Mouse (Mus musculus) lung, postnatal 10 days (tissue): ENCODE measurements around the gene Sh3bp5.

ENCODE experiments used
- DNase-seq: peaks from one replicate; pipeline ENCODE4 v3.0.0; 2021

Gene Sh3bp5

DNA sequence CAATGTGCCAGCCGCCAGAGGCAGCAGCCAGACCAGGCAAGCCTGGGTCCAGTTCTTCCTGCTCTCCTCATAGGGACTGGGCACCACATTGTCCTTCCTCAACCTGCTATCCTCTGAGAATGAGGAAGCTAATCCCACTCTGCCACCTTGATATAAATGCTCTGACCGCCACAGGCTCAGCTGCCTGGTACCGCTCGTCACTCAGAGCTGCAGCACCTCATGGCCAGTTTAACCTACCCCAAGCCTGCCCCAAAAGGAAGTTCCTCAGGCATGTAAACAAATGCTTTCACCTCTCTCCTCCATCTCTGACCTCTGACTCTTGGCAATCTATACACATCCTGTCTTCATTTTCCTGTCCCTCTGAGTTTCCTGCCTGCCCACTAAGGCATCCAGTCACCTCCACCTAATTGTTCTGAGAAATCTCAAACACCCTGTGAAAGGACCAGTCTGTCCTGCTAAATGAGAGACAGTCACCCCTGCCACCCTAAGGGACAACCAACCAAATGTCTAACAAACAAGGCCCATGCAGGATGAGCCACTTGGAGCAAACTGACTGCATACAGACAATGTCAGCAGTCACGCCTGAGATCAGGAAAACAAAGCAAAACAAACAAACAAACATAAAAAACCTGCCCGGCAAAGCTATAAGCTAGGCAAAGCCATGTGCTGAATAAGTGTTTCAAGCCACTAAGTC is 27.8 kb downstream of the Sh3bp5 start:
- peak; percentile 19 for DNase-seq

DNA sequence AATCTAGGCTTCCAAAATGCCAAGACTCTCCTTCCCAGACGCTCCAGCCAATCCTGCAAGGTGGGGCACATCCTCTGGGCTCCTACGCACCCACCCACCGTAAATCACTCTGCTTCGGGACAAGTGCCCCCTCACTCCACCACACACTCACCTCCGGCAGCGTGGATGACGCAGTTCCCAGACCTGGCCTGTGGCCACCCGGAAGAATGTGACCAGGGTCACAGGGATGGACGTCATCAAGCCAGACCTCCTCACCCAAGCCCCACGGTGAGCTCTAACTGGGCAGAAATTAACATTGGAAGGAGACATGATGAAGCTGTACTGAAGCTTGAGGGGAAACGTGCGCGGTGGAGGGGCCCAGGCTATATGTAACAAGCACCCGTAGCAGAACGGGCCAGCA is 28.7 kb downstream of the Sh3bp5 start:
- peak; percentile 58 for DNase-seq

DNA sequence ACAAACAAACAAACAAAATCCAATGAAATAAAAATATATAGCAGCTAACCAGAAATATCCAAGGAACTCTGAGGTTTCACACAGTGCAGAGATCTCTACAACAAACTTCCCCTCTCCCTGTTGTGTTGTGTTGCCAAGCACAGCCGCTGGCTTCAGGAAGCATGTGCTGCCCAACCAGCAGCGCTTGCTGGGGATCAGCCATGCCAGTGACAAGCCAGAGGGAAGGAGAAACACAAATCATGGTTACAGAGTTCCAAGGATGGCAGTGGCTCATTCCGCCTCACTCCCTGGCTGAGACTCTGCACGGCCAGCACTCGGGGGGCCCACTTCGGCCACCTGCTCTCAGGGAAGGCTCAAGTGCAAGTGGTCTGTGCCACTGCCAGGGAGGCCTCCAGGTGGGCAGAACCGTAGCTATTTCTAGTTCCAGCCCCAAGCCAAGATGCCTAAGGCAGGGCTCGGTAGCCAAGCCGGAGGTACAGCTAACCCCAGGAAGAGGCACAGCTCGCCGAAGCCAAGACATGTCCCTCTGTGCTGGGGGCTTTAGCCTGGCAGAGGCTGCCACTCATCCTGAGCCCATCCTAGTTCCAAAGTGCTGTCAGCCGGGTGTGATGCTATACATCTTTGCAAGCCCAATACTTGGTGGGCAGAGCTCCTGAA is 29.6 kb downstream of the Sh3bp5 start:
- DNase-seq = no peak

DNA sequence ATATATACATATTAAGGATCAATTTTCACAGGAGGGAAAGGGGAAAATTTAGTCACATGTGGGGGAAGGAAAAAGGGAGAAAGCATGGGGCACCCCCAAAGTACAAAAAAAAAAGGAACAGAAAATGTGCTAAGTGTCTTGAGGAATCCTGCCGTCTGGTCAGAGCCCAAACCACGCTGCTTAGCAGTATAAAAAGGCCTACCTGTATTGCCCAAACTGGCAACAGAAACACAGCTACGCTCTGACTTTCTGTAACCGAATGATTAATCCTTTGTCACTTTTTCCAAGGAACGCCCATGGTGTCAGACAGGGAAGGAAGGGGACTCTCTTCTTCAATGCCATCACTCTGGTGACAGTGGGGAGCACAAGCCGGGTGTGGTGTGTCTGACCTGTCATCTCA is 30.2 kb downstream of the Sh3bp5 start:
- DNase-seq = no peak

DNA sequence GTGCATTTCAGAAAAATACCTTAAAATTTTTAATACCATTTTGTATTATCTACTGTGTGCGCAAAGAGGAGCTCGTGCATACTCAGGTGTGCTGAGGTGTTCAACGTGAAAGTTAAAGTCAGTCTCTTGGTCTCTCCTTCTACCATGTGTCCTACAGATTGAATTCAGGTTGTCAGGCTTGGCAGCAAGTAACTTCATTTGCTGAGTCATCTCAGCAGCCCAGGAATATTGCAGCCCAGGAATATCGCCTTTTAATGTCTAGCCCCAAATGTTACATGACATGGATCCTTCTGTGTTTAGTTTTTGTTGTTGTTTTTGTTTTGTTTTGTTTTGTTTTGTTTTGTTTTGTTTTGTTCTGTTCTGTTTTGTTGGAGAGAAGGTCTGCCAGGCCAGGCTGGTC is 31.2 kb downstream of the Sh3bp5 start:
- DNase-seq = no peak

DNA sequence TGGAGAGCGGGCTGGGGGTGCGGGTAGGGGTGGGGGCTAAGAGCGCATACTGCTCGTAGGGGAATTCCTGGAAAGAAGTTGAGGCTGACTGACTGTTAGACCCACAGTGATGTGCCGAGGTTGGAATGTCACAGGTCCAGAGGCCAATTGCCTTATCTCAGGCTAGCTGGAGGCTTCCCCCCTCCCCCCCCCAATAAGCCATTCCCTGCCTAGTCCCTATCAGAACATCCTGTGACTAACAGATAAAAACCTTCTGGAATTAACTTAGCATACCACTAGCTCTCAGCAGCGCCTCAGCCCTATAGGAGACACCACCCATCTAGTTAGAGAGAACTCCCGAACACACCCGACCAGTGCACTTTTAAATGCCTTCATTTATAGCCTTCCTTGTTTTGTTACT is 31.9 kb downstream of the Sh3bp5 start:
- no peak for DNase-seq

DNA sequence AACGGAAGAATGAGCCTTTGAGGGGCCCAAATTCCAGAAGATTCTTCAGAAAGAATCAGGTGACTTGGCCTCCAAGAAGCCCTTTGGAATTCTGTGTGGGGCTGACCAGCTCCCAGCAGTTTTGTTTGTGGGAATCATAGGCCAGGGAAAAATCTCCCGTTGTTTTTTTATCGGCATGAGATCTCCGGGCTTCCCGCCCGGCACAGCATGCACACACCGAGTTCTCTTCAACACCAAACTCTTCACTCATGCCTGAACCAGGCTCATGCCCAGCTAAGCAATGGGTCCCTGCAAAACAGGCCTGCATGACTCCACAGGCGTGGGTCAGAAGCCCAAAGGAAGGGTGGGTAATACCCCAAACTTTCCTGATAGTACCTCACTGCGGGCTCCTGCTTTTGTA is 32.3 kb downstream of the Sh3bp5 start:
- DNase-seq = no peak

DNA sequence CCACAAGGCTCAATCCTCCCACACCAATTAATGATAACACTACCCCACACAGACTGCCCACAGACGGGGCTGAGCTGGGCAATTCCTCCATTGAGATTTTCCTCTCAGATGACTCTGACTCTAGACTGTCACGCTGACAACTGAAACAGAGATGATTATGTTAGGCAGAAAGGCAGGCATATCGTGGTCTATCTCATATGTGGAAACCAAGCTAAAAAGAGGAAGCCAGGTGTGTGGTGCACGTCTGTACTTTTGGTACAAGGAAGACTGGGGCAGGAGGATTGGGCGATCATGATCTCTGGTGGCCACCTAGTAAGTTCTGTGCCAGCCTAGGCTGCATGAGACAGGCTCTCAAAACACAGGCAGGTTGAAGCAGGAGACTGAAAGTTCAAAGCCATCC is 33.2 kb downstream of the Sh3bp5 start:
- no peak for DNase-seq

DNA sequence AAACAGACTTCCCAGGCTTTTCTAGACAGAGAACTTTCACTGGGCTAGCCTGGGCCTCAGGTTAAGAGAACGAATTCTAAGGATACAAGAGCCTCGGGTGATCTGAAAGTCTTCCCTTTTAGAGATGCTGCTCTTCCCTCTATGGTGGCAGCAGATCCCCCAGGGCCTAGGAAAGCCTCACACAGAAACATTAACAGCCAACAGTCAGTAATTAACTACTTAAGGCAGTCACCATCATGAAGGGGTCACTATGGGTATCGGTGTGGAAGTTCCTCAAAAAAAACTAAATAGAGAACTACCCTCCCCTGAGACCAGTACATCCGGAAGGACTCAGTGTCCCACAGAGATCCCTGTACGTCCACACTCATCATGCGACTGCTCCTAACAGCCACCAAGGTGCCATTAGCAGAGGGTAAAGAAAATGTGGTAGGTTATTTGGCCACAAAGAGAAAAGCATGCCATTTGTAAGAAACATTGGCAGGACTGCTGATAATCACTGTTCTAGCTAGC is 33.9 kb downstream of the Sh3bp5 start:
- no peak for DNase-seq

DNA sequence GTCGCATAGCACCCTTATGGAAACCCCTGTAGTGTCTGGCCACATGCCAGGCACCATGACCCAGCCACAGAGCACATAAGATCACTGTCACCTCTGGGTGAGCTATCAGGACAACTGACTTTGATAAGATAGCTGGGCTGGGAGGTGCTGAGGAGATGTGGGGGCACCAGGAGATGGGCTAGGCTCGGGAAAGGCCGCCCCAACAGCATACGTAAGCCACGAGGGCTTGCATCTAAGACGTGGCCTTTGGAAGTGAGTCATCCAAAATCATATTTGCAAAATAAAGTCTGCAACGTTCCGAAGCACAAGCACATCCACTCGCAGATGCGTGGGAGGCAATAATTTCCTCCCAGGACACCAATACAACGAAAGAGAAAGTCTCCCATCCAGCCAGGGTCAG is 35.0 kb downstream of the Sh3bp5 start:
- no peak for DNase-seq

DNA sequence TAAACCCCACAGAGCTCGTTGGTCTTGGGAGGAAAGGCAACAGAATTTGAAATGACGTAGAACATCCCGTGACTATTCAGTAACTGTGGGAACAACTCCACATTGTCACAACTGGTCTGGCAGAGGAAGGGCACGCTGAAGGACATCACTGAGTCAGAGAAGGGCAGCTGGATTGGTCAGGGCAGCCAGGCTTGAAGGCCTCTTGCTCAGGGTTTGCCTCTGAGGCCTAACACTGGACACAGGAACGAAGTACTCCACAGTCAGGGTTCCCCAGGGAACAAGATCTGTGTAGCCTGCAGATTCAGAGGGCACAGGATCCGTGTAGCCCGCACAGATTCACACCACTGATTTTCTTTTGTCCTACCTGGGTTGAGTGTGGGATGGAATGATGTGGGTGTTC is 35.6 kb downstream of the Sh3bp5 start:
- no peak for DNase-seq

DNA sequence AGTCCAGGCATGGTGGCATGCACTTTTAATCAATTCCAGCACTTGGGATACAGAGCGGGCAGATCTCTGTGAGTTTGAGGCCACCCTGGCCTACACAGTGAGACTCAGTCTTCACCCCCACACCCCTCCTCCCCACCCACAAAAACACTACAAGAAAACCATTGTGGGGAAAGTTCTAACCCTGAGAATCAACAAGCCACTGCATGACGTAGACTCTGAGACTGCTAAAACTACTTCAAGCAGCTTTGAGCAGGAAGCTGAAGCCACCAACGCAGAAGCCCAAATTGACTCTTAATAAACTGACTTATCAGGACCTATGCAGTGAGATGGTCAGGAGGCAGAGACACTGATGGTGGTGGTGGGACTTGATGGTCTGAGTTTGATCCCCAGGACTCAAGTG is 36.6 kb downstream of the Sh3bp5 start:
- no peak for DNase-seq

DNA sequence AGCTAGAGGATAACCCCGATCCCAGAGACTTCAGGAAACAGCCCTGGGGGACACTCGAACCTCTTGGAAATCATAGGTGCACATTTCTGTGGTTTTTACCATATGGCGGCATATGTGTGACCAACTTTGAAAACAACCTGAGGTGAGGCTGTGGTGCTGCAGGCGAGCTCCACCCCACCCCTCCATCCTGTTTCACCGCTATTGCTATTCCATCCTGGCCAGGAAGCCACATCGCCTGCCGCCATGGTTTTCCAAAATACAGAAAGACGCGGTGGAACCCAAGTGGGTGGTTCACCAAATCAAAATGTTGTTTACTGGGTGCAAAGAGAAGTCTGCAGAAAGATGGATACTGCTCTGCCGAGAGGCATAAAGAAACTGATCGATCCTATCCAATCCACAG is 37.1 kb downstream of the Sh3bp5 start:
- no peak for DNase-seq

DNA sequence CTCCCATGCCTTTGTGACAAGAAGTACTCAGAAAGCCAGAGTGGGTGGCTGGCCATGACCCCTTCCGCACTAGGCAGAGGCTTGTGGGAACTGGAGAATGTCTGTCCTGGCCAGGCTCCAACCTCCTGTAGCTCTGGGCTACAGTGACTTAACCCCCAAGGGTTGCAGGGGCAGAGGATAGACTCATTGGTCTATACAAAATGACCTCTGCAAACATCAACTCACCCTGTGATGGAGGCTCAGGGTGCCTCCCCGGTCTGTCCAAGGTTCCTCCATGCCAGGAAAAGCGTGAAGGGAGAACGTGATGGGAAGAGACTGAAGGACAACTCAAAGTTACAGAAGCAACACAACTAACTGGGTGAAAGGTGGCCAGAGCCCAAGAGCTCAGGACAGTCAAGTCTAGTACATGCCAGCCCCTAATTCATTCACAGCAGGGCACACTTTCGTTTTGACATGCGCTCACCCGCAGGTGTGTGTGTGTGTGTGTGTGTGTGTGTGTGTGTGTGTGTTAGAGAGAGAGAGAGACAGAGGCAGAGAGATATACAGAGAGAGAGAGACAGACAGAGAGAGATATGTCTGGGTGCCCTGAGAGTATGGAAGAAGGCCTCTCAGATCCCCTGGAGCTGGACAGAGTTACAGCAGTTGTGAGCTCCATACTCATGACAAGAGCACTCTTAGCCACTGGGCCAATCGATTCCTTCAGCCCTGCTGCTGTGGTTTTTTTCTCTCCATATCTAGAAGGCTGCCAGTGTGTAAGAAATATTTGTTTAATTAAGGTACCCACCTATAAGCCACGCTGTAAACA is 37.9 kb downstream of the Sh3bp5 start:
- peak; percentile 60 for DNase-seq

DNA sequence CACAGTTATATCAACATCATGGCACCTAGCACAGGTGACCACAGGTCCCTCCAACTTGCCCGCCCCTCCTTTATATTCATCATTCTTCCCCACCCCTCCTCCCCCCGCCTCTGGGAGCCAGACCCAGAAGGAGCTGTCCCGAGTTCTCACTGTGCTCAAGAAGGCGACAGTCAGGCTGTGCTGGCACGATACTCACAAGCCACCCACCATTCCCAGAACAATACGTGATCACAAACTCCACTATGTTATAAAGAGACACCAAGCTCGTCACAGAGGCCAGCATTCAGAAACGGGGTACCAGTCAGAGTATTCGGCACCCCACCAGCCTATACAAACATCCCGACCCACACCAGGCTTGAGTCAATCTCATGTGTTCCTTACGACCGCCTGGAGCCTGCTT is 38.5 kb downstream of the Sh3bp5 start:
- no peak for DNase-seq

DNA sequence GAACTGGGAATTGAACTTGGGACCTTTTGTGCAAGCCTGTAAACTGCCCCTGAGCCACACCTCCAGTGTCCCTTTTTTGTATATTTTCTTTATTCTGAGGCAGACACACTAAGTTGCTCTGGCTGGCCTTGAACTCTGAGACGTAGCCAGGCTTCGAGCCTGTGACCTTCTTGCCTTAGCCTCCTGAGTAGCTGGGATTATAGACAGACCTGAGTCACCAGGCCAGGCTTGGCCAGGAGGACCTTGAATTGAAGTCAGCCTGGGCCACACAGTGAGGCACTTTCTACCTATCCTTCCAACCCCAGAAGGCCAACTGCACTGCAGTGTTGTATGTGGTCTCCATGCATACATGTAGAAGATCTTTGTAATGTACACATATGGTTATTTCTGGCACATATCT is 39.5 kb downstream of the Sh3bp5 start:
- no peak for DNase-seq

DNA sequence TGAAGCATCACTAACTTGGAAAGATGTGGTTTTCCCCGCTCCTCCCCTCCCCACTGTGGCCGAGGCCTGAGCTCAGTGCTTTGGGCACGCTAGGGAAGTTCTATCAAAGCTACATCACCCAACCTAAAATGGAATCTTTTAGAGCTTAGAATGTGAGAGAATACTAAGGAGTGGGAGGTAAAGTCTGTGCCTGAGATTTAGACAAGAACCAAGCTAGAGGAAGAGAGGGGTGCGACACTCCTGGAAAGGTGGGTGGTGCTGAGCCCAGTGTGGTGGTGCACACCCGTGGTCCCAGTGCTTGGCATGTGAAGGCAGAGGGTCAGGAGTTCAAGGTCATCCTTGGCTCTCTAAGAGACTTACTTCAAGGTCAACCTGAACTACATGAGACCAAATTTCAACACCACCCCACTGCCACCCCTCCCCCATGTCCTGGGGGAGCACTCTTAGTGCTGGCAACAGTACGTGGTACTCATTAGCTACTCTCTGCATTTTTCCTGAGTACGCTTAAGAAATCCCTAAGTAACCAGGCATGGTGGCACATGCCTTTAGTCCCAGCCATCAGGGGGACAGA is 40.2 kb downstream of the Sh3bp5 start:
- no peak for DNase-seq

DNA sequence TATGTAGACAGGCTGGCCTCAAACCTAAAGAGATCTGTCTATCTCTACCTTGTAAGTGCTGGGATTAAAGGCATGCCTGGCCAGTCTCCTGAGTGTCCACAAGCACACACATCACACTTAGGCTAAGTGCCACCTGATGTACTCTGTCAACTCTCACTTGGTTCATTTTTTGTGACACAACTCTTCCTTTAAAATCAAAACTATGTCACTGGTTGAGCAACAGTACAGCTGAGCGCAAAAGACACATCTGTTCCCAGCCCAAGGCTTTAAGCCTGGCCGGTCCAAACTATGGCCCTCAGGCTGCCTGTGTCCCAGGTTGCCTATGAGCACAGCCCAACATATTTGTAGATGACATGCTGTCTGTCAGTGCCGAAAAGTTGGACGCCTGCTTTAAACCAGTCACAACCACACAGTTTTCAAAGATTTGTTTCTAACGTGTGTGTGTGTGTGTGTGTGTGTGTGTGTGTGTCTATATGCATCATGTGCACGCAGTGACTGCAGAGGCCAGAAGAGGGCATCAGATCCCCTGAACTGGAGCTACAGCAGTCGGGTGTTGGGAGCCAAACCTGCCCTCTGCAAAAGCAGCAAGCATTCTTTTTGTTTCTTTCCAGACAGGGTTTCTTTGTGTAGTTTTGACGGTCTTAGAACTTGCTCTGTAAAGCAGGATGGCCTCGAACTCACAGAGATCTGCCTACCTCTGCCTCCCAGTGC is 40.9 kb downstream of the Sh3bp5 start:
- peak; percentile 52 for DNase-seq

DNA sequence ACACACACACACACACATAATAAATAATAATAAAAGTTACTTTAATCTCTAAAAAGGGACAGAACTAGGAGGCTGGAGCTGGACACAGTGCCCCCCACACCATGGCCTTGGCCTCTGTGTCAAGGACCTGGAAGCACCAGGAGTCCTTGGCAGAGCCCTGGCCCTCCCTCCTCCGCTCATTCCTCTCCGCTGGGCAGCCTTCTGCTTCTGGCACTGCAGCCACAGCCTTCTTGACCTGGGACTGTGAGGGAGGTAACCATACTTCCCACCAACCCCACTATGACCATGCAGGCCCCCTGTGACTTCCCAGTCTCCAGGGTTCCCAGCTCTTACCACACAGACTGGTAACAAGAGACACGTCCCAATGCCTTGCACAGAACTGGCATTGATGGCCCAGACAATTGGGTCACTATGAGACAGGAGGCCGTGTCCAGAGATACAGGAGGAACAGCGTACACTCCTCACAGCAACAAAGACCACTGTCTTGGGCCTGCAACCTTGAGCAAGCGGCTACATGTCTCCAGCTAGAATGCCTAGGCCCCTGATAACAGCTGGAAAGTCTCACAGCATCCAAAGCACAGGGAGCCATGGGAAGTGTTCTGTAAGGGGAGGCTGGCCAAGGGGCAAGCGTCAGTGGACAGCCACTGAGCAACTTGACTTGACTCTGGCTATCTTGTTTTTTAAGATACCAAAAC is 41.8 kb downstream of the Sh3bp5 start:
- peak; percentile 59 for DNase-seq

DNA sequence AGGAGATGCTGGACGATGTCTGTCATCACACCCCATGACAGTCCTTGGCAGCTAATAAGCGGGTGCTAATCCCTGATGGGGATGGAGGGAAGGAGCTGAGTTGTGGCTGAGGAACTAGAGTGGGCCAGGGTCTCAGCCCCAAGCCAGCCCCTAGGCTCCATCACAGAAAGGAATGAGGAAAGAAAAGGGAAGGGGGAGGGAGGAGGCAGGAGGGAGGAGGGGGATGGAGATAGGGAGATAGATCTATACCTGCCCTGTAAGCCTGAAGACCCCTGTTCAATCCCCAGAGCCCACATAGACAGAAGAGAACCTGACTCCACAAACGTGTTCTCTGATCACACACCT is 42.4 kb downstream of the Sh3bp5 start:
- DNase-seq = no peak

DNA sequence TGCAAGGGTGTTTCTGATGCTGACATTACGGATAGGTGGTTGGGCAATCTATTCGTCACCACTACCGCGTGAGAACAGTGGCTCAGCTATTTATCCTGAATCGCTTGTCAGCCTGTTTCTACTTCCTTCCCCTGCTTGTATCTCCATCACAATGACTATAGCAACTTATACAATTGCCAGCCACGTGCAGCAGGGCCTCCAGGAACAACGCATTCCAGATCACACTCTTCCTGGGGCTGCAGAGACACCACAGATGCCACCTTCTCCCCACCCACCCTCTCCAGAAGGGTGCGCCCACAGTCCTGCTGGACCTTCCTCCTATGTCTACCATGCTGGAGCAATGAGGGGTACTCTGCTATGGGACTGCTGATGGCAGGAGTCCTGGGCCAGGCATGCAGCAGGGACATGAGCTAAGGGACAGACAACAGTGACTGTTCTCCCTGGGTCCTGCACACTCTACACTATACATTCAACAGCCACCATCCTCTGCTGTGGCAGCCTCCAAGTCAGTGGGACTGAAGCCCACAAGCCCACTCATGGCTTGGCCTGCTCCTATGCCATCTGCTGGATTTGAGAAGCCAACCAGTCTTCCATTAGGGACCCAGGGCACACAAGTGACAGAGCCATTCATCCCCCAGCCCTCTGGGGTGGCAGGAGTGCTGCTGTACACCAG is 42.9 kb downstream of the Sh3bp5 start:
- DNase-seq = no peak

DNA sequence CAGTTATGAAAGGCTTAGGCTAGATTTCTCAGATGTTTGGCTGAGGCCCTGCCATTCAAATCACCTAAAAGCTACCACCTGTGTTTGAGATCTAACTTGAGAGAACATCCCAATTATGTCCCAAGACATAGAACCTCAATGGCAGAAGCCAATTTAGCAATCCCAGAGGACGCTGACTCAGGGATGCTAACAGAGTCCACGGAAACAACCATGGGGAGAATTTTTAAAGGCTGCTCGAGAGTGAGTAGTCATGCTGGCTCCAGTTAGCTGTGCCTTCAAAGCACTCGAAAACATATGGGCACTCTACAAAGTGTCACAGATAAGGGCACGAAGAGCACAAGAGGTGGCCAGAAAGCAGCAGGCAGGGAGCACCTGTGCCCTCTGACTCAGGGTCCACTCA is 43.6 kb downstream of the Sh3bp5 start:
- DNase-seq = no peak
